Mouse (Mus musculus): ENCODE measurements around the gene Reg3b. TPM values are rescaled to one million over a fixed set of nuclear protein-coding genes. Genes with fewer than 3 reads are reported as not detected.

Gene Reg3b
- polyA plus RNA-seq (2012; rRNA removed): 1.1 and 2.0 TPM in 2 replicates

GRCm38 (mm10) chr6:78370357-78370756, at the start of gene Reg3b:
TSS of gene Reg3b (plus strand) at chr6:78370657.

GRCm38 (mm10) chr6:78378765-78379164, 8.3 kb downstream of the Reg3b start, which contains the start of gene Reg3d:
TSS of gene Reg3d (minus strand) at chr6:78378865.

GRCm38 (mm10) chr6:78380409-78380808, 10.0 kb downstream of the Reg3b start, which contains the start of gene Reg3a:
TSS of gene Reg3a (plus strand) at chr6:78380709.

GRCm38 (mm10) chr6:78395323-78395722, 24.9 kb downstream of the Reg3b start, which contains the start of gene Reg2:
TSS of gene Reg2 (plus strand) at chr6:78395623.

GRCm38 (mm10) chr6:78422411-78422810, 52.0 kb downstream of the Reg3b start, which contains the start of gene Reg1:
TSS of gene Reg1 (plus strand) at chr6:78422711.

Other genes with a start within 250 kb of the Reg3b start
- gene Reg3d, start 8.2 kb downstream of the Reg3b start, polyA plus RNA-seq (2012; rRNA removed): not detected in 2 replicates
- gene Reg3a, start 10.1 kb downstream of the Reg3b start, polyA plus RNA-seq (2012; rRNA removed): 0.13 TPM in 1 of 2 replicates, not detected in the other
- not detected in 2 replicates for gene Reg2, start 25.0 kb downstream of the Reg3b start, polyA plus RNA-seq (2012; rRNA removed)
- gene Reg1, start 52.1 kb downstream of the Reg3b start, polyA plus RNA-seq (2012; rRNA removed): 2.7 and 2.8 TPM in 2 replicates
- gene Reg3g, start 98.2 kb downstream of the Reg3b start, polyA plus RNA-seq (2012; rRNA removed): 0.23 and 2.5 TPM in 2 replicates